In genomic region chr1:155236306-155237024, GRCm38 (mm10) we compare ENCODE assay signal across 11 mouse cellular contexts. TPM values are rescaled to one million over a fixed set of nuclear protein-coding genes. Genes with fewer than 3 reads are reported as not detected.
DNase-seq lines count a peak whose midpoint lies in the region; ATAC-seq lines count a peak whose summit lies in the region.
"Had no signal": no experiment of that assay in that cellular context is flagged by ENCODE, and none has a peak within 500 bp of the region (broad histone marks: within the 10 kb centered on the region; RNA-seq: fewer than 3 reads in every experiment).

No protein-coding gene starts in this region.

- peaks cover 5% of the 10 kb centered on the region; the same call in 1 of the 2 replicates for H3K36me3 ChIP-seq in heart, embryonic 11.5 days (ENCODE audit: control insufficient read depth, insufficient read depth, low read length)
- peaks cover 73% of the 10 kb centered on the region for H3K36me3 ChIP-seq in limb, embryonic 10.5 days
- H3K36me3 ChIP-seq in liver, embryonic 11.5 days (ENCODE audit: control insufficient read depth, insufficient read depth, low read length): no peaks in the 10 kb centered on the region

- H3K9ac ChIP-seq in heart, embryonic 11.5 days (ENCODE audit: low read depth, low read length): peak overlapping the region; percentile 44; the same call in 1 of the 2 replicates
- no peak overlapping the region for H3K9ac ChIP-seq in liver, embryonic 11.5 days (ENCODE audit: low read depth, low read length)
- H3K9ac ChIP-seq: liver, embryonic 14.5 days had no signal

- peak; percentile 25; the same call in 1 of the 2 replicates for ATAC-seq in frontal cortex, adult (ENCODE audit: low TSS enrichment)
- no peak for ATAC-seq in heart, embryonic 11.5 days (replicated peaks; ENCODE audit: insufficient number of reproducible peaks, low FRiP score, low TSS enrichment)
- no peak for ATAC-seq in liver, embryonic 11.5 days (replicated peaks; ENCODE audit: low FRiP score)
- no peak for ATAC-seq in erythroblast, adult 5-6 weeks (replicated peaks; ENCODE audit: low FRiP score, poor library complexity, severe bottlenecking)
- ATAC-seq: intestine, postnatal 0 days had no signal

- H3K4me2 ChIP-seq in heart, embryonic 11.5 days: 0 out of 2 replicates have a peak overlapping the region, but pooled peaks have one; percentile 7
- H3K4me2 ChIP-seq in liver, embryonic 11.5 days: no peak overlapping the region

- peaks cover 54% of the 10 kb centered on the region for H3K4me1 ChIP-seq in heart, embryonic 11.5 days (ENCODE audit: control insufficient read depth, insufficient read depth, low read length)
- peaks cover 62% of the 10 kb centered on the region for H3K4me1 ChIP-seq in limb, embryonic 10.5 days
- peaks cover 11% of the 10 kb centered on the region; the same call in 1 of the 2 replicates for H3K4me1 ChIP-seq in liver, embryonic 11.5 days (replicated peaks; ENCODE audit: control insufficient read depth, insufficient read depth, low read length)

- H3K9me3 ChIP-seq in heart, embryonic 11.5 days (replicated peaks; ENCODE audit: control insufficient read depth, low read length): no peaks in the 10 kb centered on the region
- H3K9me3 ChIP-seq in limb, embryonic 10.5 days (replicated peaks): no peaks in the 10 kb centered on the region
- H3K9me3 ChIP-seq in liver, embryonic 11.5 days (ENCODE audit: control insufficient read depth, low read length): no peaks in the 10 kb centered on the region

- 46% methylated on average over 13 of the region's 13 CpGs for WGBS in heart, embryonic 11.5 days (ENCODE audit: insufficient replicate concordance)
- WGBS in limb, embryonic 10.5 days: 79% methylated on average over 13 of the region's 13 CpGs
- 64% methylated on average over 13 of the region's 13 CpGs for WGBS in liver, embryonic 11.5 days

- no peaks in the 10 kb centered on the region for H3K27me3 ChIP-seq in heart, embryonic 11.5 days (ENCODE audit: control insufficient read depth, insufficient read depth, low read length)
- no peaks in the 10 kb centered on the region for H3K27me3 ChIP-seq in limb, embryonic 10.5 days (ENCODE audit: low read depth, poor library complexity, severe bottlenecking)
- no peaks in the 10 kb centered on the region for H3K27me3 ChIP-seq in liver, embryonic 11.5 days (replicated peaks; ENCODE audit: control insufficient read depth, insufficient read depth, low read length)

- no peak for DNase-seq in frontal cortex, adult 2 months (ENCODE audit: extremely low spot score in 1 of 2, low spot score in 1 of 2)
- peak; percentile 37 for DNase-seq in R1 (ENCODE audit: low read depth, low spot score)
- no peak for DNase-seq in limb, embryonic 10.5 days (ENCODE audit: low spot score)
- DNase-seq in right cerebral cortex, postnatal 36 days (ENCODE audit: low spot score in 2 of 2): no peak
- no peak for DNase-seq in liver, embryonic 11.5 days (ENCODE audit: low spot score)
- DNase-seq: cerebellum, adult 8-10 months had no signal

- peak overlapping the region; percentile 92 for H3K27ac ChIP-seq in heart, embryonic 11.5 days (ENCODE audit: low read depth, low read length)
- peak overlapping the region; percentile 50 for H3K27ac ChIP-seq in limb, embryonic 10.5 days
- no peak overlapping the region for H3K27ac ChIP-seq in liver, embryonic 11.5 days (ENCODE audit: low read depth, low read length)
- H3K27ac ChIP-seq: liver, embryonic 14.5 days had no signal

- no peak overlapping the region for H3K4me3 ChIP-seq in heart, embryonic 11.5 days (ENCODE audit: low read depth, low read length)
- H3K4me3 ChIP-seq in limb, embryonic 10.5 days: no peak overlapping the region
- H3K4me3 ChIP-seq in liver, embryonic 11.5 days (ENCODE audit: low read depth, low read length): no peak overlapping the region

RNA-seq across cellular contexts. Expression of gene BC034090, which starts 7.8 kb away (rescaled TPM):
- polyA plus RNA-seq in frontal cortex, adult 2 months (2012; rRNA removed): 15.4 and 16.3 TPM in 2 replicates
- 3.9 and 5.4 TPM in 2 replicates for polyA plus RNA-seq in heart, embryonic 11.5 days (2014; fragmentation: Nextera tagmentation; extraction: Ambion mirVana)
- 5.2 and 6.8 TPM in 2 replicates for polyA plus RNA-seq in limb, embryonic 10.5 days (2016; fragmentation: Nextera tagmentation; extraction: Ambion mirVana)
- 0.86 and 1.8 TPM in 2 replicates for polyA plus RNA-seq in liver, embryonic 11.5 days (2014; fragmentation: Nextera tagmentation; extraction: Ambion mirVana)
- not detected in 2 replicates for total RNA-seq in erythroblast, adult 5-6 weeks (2015; ENCODE audit: low replicate concordance)
- total RNA-seq in erythroblast, adult 5-6 weeks (2017; ENCODE audit: low replicate concordance): not detected in 2 replicates
